Mouse (Mus musculus): Measurements from ENCODE around the gene Apba3.

Gene Apba3

DNA sequence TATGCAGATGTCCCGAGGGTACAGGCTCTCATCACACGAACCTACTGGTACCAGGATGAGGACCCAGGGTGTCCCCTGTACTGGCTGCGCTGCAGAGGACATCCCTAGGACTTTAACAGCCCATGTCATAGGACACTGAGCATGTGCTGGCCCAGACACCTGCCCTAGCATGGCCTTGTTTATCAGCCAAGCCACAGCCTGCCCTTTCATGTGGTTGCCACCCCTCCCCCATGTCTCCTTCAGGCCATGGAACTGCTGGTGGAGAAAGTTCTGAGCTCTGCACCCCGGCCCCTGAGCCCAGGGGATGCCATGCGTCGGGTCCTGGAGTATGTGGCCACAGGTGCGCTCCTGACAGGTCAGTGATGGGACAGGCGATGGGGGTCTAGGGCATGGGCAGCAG is 17.3 kb upstream of the Apba3 start:
- no peak for ATAC-seq (ENCODE audit: insufficient number of reproducible peaks, low FRiP score, low TSS enrichment)

DNA sequence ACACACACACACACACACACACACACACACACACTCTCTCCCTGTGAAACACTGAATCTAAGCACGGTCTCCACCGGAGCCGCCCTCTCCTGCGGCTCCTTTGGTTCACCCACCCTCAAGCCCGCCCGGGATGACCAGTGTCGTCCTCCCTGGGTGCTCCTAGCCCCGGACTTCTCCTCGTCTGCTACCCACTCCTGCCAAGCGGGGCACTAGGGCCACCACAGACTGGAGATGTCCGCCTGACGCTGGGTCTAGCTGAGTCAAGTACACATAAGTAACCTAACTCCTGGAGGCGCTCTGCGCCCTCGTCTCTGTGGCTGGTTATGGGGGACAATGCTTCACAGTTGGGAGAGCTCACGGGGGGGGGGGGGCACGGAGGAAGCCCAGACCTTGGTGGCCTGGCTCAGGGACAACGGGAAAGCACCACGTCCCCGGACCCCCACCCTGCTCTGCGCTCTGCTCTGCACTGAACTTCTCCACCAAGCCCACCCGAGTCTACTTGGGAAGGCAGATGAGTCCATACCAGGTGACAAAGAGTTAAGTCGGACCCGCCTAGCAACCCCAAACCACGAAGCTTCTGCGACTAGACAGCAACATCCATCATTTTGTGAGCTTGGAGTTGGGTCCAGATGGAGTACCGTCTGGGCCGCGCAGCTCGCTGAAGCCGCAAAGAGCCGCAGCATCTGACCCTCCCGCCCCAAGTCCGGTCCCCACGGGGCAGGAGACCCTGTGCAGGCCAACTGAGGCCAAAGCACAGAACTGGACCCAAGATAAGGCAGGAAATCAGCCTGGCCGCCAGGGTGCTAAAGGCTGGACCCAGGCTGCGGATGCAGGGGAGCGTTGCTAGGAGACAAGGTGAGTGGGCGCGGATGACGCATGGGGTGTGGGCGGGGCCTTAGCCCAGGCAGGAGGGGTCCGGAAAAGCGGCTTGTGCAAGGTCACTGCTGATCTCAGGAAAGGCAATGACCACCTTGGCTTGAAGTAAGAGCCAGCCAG is 14.0 kb upstream of the Apba3 start, which contains the start of gene Matk:
TSS of gene Matk (plus strand) at position 512 of the 996 bp plus-strand sequence.
- peak; percentile 21; the same call in 1 of the 2 replicates for ATAC-seq (ENCODE audit: insufficient number of reproducible peaks, low FRiP score, low TSS enrichment)

DNA sequence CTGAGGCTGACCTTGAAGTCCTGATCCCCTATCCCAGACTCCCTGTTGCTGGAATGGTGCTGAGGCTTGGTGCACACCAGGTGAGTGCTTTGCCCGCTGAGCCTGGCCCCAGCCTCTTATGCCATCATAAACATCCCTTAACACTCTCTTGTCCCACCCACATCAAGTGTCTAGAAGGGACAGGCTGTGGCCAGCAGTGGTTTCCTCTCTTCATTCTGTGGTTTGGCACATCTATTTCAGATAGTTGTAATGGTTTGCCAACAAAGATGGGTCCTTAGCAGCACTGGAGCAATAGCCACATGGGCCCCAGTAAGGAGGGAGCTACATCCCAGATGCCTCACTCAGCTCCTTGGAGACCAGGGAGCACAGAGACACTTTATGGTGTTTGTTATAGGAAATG is 11.9 kb upstream of the Apba3 start:
- ATAC-seq (ENCODE audit: insufficient number of reproducible peaks, low FRiP score, low TSS enrichment) = no peak

DNA sequence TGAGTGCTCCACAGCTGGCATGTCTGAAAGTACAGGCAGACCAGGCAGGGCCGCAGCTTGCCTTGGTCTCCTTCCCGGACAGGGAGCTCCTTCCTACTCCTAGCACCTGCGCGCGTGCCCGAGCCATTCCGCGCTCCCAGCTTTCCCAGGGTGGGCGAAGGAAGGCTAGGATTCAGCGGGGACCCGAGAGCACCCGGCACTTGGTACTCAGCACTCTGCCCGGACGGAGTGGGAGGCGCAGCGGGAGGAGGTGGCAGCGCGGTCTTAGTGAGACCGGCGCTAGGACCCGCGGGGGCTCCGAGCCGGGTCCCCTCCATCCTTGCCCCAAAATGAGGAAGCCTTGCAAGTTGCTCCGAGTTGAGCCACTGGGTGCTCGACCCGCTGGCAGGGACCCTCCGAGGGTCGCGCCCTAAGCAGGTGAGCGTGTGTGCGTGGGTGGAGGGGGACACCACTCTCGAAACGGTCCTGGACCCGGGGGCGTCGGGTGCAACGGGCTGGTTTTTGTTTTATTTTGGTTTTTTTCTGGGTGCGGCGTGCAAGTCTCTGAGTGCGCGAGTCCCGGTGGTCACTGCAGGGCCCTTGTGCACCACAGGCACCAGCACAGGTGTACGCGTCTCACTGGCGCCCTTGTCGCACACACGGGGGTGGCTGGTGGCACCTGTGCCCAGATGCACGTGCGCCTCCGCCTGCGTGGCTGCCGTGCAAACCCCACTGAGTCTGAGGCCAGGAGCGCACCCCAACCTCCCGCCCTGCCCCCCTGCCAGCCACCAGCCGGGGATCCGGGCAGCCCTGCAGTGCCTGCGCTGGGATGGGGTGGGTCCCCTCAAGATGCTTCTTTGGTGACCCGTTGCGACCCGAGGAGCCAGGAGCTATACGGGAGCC is 9.4 kb upstream of the Apba3 start:
- no peak for ATAC-seq (ENCODE audit: insufficient number of reproducible peaks, low FRiP score, low TSS enrichment)

DNA sequence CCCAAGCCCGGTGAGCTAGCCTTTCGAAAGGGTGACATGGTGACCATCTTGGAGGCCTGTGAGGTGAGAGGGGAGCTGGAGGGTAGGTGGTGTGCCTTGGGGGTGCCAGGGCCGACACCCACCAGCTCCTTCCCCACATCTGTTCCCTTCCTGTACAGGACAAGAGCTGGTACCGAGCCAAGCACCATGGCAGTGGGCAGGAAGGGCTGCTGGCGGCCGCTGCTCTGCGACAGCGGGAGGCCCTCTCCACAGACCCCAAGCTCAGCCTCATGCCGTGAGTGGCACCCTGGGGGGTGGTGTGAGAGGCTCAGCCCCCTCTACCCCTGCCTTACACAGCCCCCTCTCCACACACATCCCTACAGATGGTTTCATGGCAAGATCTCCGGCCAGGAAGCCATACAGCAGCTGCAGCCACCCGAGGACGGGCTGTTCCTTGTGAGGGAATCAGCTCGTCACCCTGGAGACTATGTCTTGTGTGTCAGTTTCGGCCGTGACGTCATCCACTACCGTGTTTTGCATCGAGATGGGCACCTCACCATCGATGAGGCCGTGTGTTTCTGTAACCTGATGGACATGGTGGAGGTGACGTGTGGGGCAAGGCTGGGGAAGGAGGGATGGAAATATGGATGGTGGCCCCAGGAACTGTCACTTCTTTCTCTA is 7.4 kb upstream of the Apba3 start:
- ATAC-seq (ENCODE audit: insufficient number of reproducible peaks, low FRiP score, low TSS enrichment) = no peak

DNA sequence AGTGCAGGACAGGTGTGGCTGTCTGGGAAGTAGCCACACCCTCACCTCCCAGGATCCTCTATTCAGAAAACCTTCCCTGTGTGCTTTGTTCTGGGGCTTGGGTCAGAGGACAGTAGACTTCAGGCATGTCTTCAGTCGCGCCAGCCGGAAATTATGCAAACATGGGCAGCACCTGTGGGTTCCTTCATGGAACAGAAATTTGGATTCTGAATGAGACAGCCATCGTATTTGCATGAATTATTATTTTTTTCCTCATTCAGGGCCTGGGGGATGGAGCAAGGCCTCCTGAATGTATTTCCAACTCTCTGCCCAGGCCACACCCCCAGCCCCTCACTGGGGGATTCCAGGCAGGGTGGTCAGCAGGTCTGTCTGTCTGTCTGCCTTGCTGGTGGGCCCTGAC is 5.7 kb upstream of the Apba3 start:
- ATAC-seq (ENCODE audit: insufficient number of reproducible peaks, low FRiP score, low TSS enrichment) = no peak

DNA sequence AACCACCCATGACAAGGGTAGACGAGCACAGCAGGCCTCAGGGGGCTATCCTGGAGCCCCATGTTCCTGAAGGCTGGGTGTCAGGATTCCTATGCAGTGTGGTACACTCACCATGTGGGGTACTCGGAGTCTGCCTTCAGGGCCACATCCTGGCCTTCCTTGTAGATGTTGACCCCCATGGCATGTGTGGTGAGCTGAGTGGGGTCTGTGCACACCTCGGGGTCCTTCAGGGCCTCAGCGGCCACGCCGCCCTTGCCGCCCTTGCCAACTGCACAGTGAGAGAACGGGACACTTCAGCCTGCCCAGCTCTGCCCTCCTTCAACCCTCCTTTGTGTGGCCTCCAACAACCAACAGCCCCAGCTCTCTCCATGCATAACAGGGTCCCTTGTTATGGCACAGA is 1.2 kb upstream of the Apba3 start:
- no peak for ATAC-seq (ENCODE audit: insufficient number of reproducible peaks, low FRiP score, low TSS enrichment)

DNA sequence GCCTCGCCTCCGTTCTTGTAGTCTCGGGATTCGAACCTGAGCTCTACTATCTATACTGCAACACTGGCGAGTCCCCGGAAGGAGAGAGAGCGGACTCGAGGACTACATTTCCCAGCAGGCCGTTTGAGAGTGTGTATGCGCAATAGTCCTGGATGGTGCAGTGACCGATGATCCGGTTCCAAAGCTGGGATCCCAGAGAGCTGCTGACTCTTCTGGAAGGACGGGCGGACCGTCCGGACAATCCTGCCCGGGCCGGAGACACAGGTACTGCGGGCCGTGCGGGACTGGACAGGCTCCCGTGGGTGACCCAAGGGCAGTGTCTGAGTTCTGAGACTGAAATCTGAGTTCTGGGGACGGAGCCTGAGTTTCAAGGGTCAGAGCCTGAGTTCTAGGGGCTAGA is 1.3 kb downstream of the Apba3 start:
- ATAC-seq (ENCODE audit: insufficient number of reproducible peaks, low FRiP score, low TSS enrichment) = peak; percentile 70

DNA sequence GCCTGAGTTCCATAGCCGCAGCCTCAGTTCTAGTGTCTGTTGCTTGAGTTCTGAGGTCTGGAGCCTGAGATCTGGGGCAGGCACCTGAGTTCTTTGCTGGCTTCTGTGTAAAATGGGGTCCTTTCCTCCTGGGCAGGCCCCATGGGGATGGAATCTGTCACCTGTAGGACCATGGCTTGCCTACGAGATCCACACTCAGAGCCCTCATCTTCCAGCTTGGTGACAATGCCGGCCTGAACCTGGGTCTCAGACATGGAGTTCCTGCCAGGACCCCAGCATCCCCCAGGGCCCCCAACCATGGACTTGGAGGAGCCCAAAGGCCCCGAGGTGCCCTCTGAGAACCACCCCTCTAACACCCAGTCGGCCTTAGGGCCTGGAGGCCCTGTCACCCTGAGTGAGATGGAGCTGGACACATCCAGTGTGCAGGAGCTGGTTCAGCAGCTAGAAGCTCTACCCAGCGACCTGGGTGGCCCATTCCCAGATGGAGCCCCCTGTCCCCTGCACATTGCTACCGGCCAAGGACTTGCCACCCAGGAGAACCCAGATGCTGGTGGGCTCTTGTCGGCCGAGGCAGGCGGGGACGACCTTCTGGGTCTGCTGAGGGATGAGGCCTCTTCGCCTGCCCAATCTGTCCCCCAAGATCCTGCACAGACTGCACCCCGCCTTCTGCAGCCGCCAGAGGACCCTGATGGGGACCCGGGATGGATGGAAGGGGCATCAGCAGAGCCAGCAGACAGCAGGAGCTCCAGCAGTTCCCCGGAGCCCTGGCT is 2.1 kb downstream of the Apba3 start:
- ATAC-seq (ENCODE audit: insufficient number of reproducible peaks, low FRiP score, low TSS enrichment) = no peak

DNA sequence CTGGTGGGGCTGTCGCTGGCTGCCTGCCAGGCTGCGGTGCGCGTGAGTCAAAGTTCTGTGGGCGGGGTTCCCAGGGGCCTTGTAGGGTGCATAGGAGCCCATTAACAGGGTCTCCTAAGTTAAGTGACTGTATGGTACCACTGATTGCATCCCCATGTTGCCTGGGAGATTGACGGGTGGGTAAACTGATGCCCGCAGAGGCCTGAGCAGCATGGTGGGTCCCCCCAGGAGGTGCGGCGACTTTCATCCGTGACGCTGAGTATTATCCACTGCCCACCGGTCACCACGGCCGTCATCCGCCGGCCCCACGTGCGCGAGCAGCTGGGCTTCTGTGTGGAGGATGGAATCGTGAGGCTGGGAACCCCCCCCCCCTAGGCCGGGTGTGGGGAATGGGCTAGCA is 5.6 kb downstream of the Apba3 start:
- ATAC-seq (ENCODE audit: insufficient number of reproducible peaks, low FRiP score, low TSS enrichment) = no peak

DNA sequence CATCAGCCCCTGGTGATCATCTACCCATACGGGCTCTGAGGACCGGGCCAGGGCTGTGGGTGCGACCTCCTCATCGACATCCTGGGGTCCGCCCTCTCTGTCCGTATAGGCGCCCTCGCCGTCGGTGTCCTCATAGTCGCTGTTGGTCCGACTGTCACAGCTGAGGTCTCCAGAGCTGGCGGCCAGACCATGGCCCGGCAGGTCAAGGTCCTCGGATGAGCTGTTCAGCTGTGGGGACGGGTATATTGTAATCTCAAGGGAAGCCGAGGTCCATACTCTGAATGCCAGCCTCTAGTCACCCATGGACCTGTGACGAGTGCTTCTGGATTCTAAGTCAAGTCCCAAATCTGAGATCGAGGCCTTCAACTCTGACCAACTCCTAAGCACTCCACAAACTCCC is 7.1 kb downstream of the Apba3 start:
- no peak for ATAC-seq (ENCODE audit: insufficient number of reproducible peaks, low FRiP score, low TSS enrichment)

DNA sequence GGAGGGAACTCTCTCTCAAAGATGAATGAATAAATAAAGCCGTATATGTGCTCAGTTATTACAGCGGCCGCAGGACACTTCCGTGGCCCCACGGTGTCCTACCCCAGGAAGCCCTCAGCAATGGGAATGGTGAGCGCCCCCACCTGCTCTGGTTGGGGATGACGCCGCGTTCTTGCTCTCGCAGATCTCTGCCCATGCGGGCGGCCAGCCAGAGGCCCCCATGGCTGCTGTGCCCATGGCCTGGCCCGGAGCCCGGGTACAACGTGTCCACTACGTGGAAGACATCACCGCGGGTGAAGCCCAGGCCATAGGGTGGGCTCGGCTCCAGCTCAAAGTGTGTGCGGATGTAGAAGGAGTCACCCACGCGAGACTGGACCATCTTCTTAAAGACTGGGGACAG is 10.9 kb downstream of the Apba3 start:
- no peak for ATAC-seq (ENCODE audit: insufficient number of reproducible peaks, low FRiP score, low TSS enrichment)

DNA sequence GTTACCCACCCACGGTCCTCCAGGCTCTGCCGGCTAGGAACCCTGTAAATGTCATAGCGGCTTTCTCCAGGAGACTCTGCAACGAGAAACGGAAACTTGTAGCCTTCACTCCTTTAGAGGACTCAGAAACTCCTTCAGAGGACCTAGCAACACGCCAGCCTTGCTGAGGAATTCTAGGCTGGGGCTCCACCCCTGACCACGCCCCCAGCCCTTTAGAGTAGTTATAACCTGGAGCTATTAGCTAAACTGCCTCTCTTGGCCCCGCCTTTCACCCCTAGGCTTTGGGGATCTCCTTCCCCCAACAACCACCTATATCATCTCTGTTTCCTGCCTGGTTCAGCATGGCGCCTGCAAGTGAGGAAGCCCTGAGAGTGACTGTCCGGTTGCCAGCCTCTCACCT is 12.7 kb downstream of the Apba3 start:
- ATAC-seq (ENCODE audit: insufficient number of reproducible peaks, low FRiP score, low TSS enrichment) = no peak

DNA sequence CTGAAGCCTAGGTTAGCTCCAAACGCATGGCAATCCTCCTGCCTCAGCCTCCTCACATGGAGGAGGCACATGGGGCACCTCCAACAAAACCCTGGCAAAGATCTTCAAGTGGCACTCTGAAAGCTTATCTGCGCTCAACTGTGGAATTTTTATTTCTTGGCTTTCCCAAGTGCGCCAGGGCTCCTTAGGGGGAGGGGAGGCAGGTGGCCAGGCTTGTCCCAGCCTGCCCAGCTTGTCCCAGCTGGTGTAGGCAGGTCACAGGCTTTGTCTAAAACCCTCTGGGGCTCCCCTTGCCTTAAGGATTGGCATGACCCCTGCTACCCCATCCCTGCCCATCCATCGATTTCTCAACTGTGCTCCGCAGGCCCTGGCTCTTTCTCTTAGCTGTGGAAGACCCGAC is 17.4 kb downstream of the Apba3 start:
- no peak for ATAC-seq (ENCODE audit: insufficient number of reproducible peaks, low FRiP score, low TSS enrichment)

DNA sequence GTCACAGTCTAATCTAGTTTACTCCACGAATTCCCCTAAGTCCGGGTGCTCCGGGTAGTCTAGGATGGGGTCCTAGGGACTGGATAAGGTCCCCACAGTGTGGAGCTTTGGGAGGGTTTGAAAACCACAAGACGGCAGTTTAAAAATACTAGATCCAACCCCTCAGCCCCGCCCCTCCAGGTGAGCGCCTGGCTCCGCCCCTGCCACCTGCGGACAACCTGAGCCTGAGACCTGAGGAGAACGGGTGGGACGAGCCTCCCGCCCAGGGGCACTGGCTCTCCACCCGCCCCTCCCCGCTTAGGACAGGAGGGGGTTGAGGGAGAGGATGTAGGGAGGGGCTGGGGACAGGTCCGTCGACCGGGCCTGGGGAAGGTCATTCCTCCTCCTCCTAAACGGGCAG is 18.0 kb downstream of the Apba3 start:
- no peak for ATAC-seq (ENCODE audit: insufficient number of reproducible peaks, low FRiP score, low TSS enrichment)

DNA sequence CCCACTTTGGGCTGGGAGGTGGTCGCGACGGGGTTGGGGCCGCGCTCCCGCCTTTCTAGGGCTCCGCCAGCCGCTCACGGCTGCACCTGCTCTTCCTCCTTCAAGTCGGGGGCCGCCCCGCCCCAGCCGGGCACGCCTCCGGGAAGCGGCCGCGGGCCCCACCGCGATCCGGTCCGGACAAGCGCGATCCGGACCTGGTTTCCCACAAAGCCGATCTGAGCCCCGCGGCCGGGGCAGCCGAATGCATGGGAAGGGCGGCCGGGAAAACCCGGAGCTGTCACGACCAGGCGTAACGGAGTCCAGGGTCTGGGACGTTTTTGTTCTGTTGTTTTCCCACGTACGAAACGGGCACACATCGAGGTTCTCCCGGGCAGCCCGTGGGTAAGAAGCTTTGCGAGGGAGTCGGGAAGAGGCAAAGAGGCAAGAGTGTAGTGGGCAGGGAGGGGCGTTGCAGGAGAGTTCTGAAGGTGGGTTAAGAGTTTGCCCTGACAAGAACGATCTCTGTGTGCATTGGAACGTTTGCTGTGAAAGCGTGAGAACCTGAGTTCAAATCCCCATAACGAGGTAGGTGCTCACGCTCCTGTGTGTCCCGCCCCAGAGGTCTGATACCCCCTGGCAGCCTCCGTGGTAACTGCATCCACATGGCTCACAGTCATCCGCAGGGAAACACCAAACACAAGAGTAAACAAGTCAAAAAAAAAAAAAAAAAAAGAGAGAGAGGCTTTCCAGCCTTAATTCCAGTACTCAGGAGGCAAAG is 19.1 kb downstream of the Apba3 start:
- peak; percentile 51; the same call in 1 of the 2 replicates for ATAC-seq (ENCODE audit: insufficient number of reproducible peaks, low FRiP score, low TSS enrichment)

DNA sequence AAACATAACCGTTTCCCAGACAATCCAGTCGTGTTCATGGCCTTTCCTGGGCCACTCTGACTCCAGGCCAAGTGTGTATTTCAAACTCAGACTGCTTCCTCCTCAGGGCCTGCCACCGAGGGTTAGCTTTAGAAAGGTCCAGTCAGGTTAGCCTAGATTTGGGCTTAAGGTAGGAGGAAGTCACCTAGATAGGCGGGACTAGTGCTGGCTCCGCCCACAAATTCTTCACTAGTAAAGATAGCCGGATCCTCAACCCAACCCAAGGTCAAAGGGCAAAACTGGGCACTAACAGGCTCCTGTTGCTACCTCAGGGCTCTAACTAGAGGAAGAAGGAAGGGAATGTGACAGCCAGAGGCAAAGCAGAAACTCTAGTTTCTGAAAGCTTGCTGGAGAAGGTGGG is 19.8 kb downstream of the Apba3 start:
- ATAC-seq (ENCODE audit: insufficient number of reproducible peaks, low FRiP score, low TSS enrichment) = no peak

DNA sequence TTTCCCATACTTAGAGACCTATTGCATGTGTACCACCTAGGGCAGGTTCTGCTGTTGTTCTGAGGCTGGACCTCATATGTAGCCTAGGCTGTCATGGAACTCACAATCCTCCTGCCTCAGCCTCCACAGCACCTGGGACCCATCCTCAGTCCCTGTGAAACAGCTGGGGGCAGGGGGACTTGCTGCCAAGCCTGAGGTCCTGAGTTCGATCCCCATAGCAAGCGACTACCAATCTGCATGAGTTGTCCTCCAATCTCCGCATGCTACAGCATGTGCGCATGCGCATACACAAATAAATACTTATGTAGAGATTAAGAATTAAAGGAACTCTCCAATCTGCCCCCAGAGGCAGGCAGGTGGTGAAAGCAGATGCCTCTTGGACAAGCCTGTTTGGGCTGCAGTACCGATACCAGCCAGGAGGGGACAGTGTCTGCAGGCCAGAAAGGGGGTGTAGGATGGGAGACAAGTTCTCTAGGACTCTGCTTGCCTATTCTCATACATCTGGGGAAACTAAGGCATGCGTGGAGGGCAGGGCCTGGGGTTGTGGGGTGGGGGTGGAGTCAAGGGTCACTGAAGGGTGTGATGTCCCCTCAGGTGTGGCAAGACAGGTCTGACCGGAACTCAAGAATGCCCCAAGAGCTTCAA is 20.9 kb downstream of the Apba3 start:
- no peak for ATAC-seq (ENCODE audit: insufficient number of reproducible peaks, low FRiP score, low TSS enrichment)

DNA sequence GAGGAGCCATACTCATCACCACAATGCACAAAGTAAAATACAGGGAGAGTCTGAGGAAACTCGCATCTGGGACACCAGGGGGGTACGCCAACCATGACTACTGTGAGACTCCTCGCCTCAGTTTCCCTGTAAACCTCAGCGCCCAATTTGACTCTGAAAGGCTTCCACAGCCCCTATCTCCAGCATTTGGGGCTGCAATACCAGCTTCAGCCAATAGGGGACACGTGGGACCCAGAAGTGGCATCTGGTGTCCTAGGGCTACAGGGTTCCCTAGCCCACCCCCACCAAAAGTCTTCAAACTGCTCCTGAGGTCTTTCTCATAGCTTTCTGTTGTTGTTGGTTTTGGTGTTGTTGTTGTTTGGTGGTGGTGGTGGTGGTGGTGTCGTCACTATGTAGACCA is 21.8 kb downstream of the Apba3 start:
- no peak for ATAC-seq (ENCODE audit: insufficient number of reproducible peaks, low FRiP score, low TSS enrichment)

Measured in cerebellum, adult (tissue).